Mouse (Mus musculus) MEL (cell line): ENCODE data around the gene Cbwd1. TPM values are rescaled to one million over a fixed set of nuclear protein-coding genes. Genes with fewer than 3 reads are reported as not detected.

ENCODE experiments used
- DNase-seq: peaks from one replicate; pipeline ENCODE4 v3.0.0; 2011; ENCODE audit warnings: low read depth, low spot score
- H3K27ac ChIP-seq: 2 replicates; pipeline ENCODE4 v1.5.1; 2012; ENCODE audit warnings: low read depth, mild to moderate bottlenecking, control low read depth, low read length, moderate library complexity; ENCODE audit not compliant: control insufficient read depth
- H3K27me3 ChIP-seq, 2 experiments: fragments of 150-350 bp in 1 of 2; sonication (generic) in 1 of 2; 2 replicates each; pipeline ENCODE4 v1.6.1; 2012; ENCODE audit warnings: low read length in 2 of 2, mild to moderate bottlenecking in 2 of 2, improper control_type of control experiment in 1 of 2, moderate library complexity in 1 of 2; ENCODE audit not compliant: insufficient read depth in 2 of 2, control insufficient read depth in 1 of 2
- H3K36me3 ChIP-seq, 2 experiments: 2 replicates each; pipeline ENCODE4 v1.6.1; 2012 to 2014; ENCODE audit warnings: low read length in 2 of 2, improper control_type of control experiment in 1 of 2, inconsistent platforms in 1 of 2, mild to moderate bottlenecking in 1 of 2; ENCODE audit not compliant: insufficient read depth in 2 of 2, control insufficient read depth in 1 of 2
- H3K4me1 ChIP-seq, 2 experiments: fragments of 150-350 bp in 1 of 2; sonication (generic) in 1 of 2; 2 replicates each; pipeline ENCODE4 v1.6.1; 2012; ENCODE audit warnings: low read length in 2 of 2, improper control_type of control experiment in 1 of 2, mild to moderate bottlenecking in 1 of 2; ENCODE audit not compliant: insufficient read depth in 2 of 2, control insufficient read depth in 1 of 2
- H3K4me3 ChIP-seq, 2 experiments: fragments of 150-350 bp in 1 of 2; sonication (generic) in 1 of 2; 2 replicates each; pipeline ENCODE4 v1.5.1; 2012; ENCODE audit warnings: low read depth in 2 of 2, low read length in 2 of 2, mild to moderate bottlenecking in 2 of 2, moderate library complexity in 2 of 2, control low read depth in 1 of 2, improper control_type of control experiment in 1 of 2; ENCODE audit not compliant: control insufficient read depth in 1 of 2, insufficient read depth in 1 of 2
- H3K79me2 ChIP-seq: 2 replicates; pipeline ENCODE4 v1.6.1; 2012; ENCODE audit warnings: mild to moderate bottlenecking, low read length, moderate library complexity; ENCODE audit not compliant: control insufficient read depth, poor library complexity, insufficient read depth
- H3K9ac ChIP-seq: 2 replicates; pipeline ENCODE4 v1.6.1; 2012; ENCODE audit warnings: low read depth, mild to moderate bottlenecking, control low read depth, low read length, moderate library complexity; ENCODE audit not compliant: control insufficient read depth, poor library complexity, severe bottlenecking
- H3K9me3 ChIP-seq: fragments of 150-350 bp; sonication (generic); replicated peaks from 2 replicates; pipeline ENCODE4 v1.6.1; 2012; ENCODE audit warnings: mild to moderate bottlenecking, low read length, improper control_type of control experiment, moderate library complexity; ENCODE audit not compliant: insufficient read depth
- BHLHE40 ChIP-seq: IDR thresholded peaks from 2 replicates; pipeline ENCODE4 v1.6.1; 2012; ENCODE audit warnings: low read depth, mild to moderate bottlenecking, inconsistent platforms, low read length, improper control_type of control experiment, borderline replicate concordance
- CHD1 ChIP-seq: IDR thresholded peaks from 2 replicates; pipeline ENCODE4 v1.6.1; 2012; ENCODE audit warnings: low read depth, mild to moderate bottlenecking, inconsistent platforms, low read length, improper control_type of control experiment
- CTCF ChIP-seq, 3 experiments: IDR thresholded peaks in 2 of 3; conservative IDR thresholded peaks in 1 of 3; 2 replicates each; pipeline ENCODE4 v1.5.1; 2011 to 2012; ENCODE audit warnings: low read length in 3 of 3, low read depth in 2 of 3, mild to moderate bottlenecking in 2 of 3, improper control_type of control experiment in 1 of 3, inconsistent platforms in 1 of 3, mixed read lengths in 1 of 3, moderate library complexity in 1 of 3; ENCODE audit not compliant: control insufficient read depth in 1 of 3, insufficient read depth in 1 of 3, poor library complexity in 1 of 3, severe bottlenecking in 1 of 3
- E2F4 ChIP-seq: IDR thresholded peaks from 2 replicates; pipeline ENCODE4 v1.6.1; 2011; ENCODE audit warnings: low read depth, low read length, improper control_type of control experiment, borderline replicate concordance
- ELF1 ChIP-seq: IDR thresholded peaks from 2 replicates; pipeline ENCODE4 v1.6.1; 2014; ENCODE audit warnings: low read depth, mild to moderate bottlenecking, inconsistent platforms, low read length, improper control_type of control experiment, moderate library complexity
- EP300 ChIP-seq, 2 experiments: IDR thresholded peaks; 2 replicates each; pipeline ENCODE4 v1.6.1; 2011; ENCODE audit warnings: improper control_type of control experiment in 2 of 2, low read length in 2 of 2, low read depth in 1 of 2, mild to moderate bottlenecking in 1 of 2
- ETS1 ChIP-seq: IDR thresholded peaks from 2 replicates; pipeline ENCODE4 v1.6.1; 2012; ENCODE audit warnings: low read depth, mild to moderate bottlenecking, inconsistent platforms, low read length, improper control_type of control experiment, moderate library complexity
- GABPA ChIP-seq: IDR thresholded peaks from 2 replicates; pipeline ENCODE4 v1.6.1; 2012; ENCODE audit warnings: low read depth, mild to moderate bottlenecking, inconsistent platforms, low read length, improper control_type of control experiment, moderate library complexity
- KAT2A ChIP-seq: conservative IDR thresholded peaks from 2 replicates; pipeline ENCODE4 v1.6.1; 2012; ENCODE audit warnings: low read depth, low read length, improper control_type of control experiment, inconsistent platforms
- MEF2A ChIP-seq: IDR thresholded peaks from 2 replicates; pipeline ENCODE4 v1.6.1; 2014; ENCODE audit warnings: low read depth, mild to moderate bottlenecking, inconsistent platforms, low read length, improper control_type of control experiment; ENCODE audit not compliant: poor library complexity, insufficient replicate concordance, severe bottlenecking; ENCODE audit errors: extremely low read depth
- MYB ChIP-seq: IDR thresholded peaks from 2 replicates; pipeline ENCODE4 v1.6.1; 2011; ENCODE audit warnings: mild to moderate bottlenecking, low read depth, low read length, improper control_type of control experiment
- MYC ChIP-seq: IDR thresholded peaks from 2 replicates; pipeline ENCODE4 v1.6.1; 2011; ENCODE audit warnings: low read depth, mild to moderate bottlenecking, low read length, improper control_type of control experiment, moderate library complexity
- NELFE ChIP-seq: IDR thresholded peaks from 2 replicates; pipeline ENCODE4 v1.6.1; 2011; ENCODE audit warnings: low read depth, low read length, improper control_type of control experiment
- NRF1 ChIP-seq: IDR thresholded peaks from 2 replicates; pipeline ENCODE4 v1.6.1; 2014; ENCODE audit warnings: low read depth, mild to moderate bottlenecking, inconsistent platforms, low read length, improper control_type of control experiment, moderate library complexity; ENCODE audit not compliant: poor library complexity, insufficient read depth, severe bottlenecking
- RCOR1 ChIP-seq: IDR thresholded peaks from 2 replicates; pipeline ENCODE4 v1.6.1; 2012; ENCODE audit warnings: low read depth, mild to moderate bottlenecking, inconsistent platforms, low read length, improper control_type of control experiment
- SIN3A ChIP-seq: IDR thresholded peaks from 2 replicates; pipeline ENCODE4 v1.6.1; 2012; ENCODE audit warnings: low read length, improper control_type of control experiment, inconsistent platforms
- TAL1 ChIP-seq: IDR thresholded peaks from 2 replicates; pipeline ENCODE4 v1.6.1; 2012; ENCODE audit warnings: mild to moderate bottlenecking, inconsistent platforms, low read length, moderate library complexity, mixed read lengths
- TBP ChIP-seq: IDR thresholded peaks from 2 replicates; pipeline ENCODE4 v1.8.0; 2011; ENCODE audit warnings: low read depth, low read length, improper control_type of control experiment
- UBTF ChIP-seq: IDR thresholded peaks from 2 replicates; pipeline ENCODE4 v1.6.1; 2012; ENCODE audit warnings: low read depth, mild to moderate bottlenecking, inconsistent platforms, low read length, improper control_type of control experiment, moderate library complexity, borderline replicate concordance; ENCODE audit not compliant: insufficient read depth
- USF1 ChIP-seq: IDR thresholded peaks from 2 replicates; pipeline ENCODE4 v1.6.1; 2014; ENCODE audit warnings: low read depth, mild to moderate bottlenecking, inconsistent platforms, low read length, improper control_type of control experiment, moderate library complexity
- ZKSCAN1 ChIP-seq: IDR thresholded peaks from 2 replicates; pipeline ENCODE4 v1.6.1; 2012; ENCODE audit warnings: low read depth, mild to moderate bottlenecking, inconsistent platforms, low read length, improper control_type of control experiment, moderate library complexity
- ZNF384 ChIP-seq: IDR thresholded peaks from 2 replicates; pipeline ENCODE4 v1.6.1; 2012; ENCODE audit warnings: low read depth, mild to moderate bottlenecking, inconsistent platforms, low read length, improper control_type of control experiment
- polyA plus RNA-seq, 2 experiments: library from polyadenylated mRNA; stranded (reverse) in 1 of 2; unstranded in 1 of 2; fragments of >175 nt in 1 of 2; fragments of >200 nt in 1 of 2; gene quantifications; 2 replicates each; pipeline versions ENCODE4 v1.2.1 to v1.2.4; 2012; ENCODE audit warnings: low replicate concordance in 2 of 2, low read depth in 1 of 2; ENCODE audit not compliant: insufficient read length in 2 of 2, insufficient read depth in 1 of 2, missing spikeins in 1 of 2
- total RNA-seq: library from RNA; depleted of rRNA; stranded (reverse); fragments of 300-350 nt; gene quantifications from 2 replicates; pipeline ENCODE4 v1.2.3, GENCODE M21; 2012

The Cbwd1 gene
- total and polyA plus RNA-seq, 3 experiments, result 14.2 to 24.0 TPM; not detected in 1

DNA sequence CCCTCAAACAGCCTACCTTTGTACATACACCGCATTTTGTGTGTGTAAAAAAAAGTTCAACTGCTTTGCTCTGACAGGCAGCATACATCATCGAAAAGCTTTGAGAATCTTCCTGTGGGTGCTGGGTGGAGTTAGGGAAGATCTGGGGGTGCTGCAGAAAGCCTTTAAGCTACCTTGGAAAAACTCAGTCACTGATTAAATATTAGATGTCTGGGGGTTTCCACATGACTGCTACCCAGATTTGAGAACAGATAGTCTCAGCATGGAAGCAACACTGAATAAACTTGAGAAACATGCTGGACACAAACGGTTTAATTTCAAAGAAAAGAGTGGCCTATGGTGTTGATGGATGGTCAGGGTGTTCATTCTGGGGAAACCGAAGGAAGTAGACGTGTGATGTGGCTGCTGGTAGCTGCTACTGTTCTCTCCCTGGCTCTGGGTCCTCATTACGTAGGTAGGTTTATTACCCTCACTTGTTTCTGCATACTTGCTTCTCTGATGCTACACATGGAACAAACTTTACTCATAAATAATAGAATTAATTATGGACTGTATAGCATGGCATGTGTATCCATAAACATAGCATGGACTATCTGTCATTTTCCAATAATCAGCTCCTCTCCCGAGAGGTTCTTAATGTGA, 22.6 kb upstream of the Cbwd1 start:
- H3K36me3 ChIP-seq, result no peaks in the 10 kb centered on the region
- TF ChIP-seq KAT2A (no peak), MYC (no peak), MEF2A (no peak), ZNF384 (no peak), SIN3A (no peak), ETS1 (no peak), TBP (no peak), NRF1 (no peak), USF1 (no peak), UBTF (no peak), TAL1 (no peak), ELF1 (no peak), ZKSCAN1 (no peak), CTCF (IDR thresholded peaks at IDR 0.05 in 2 of 3, conservative IDR thresholded peaks at IDR 0.05 in 1 of 3; ENCODE audit: control insufficient read depth in 1 of 3, insufficient read depth in 1 of 3, low read depth in 2 of 3, low read length in 3 of 3, poor library complexity in 1 of 3, severe bottlenecking in 1 of 3) (no peak), EP300 (IDR thresholded peaks at IDR 0.05; ENCODE audit: low read depth in 1 of 2, low read length in 2 of 2) (no peak)
- H3K9ac ChIP-seq, result no peak overlapping the region
- 0 out of 4 replicates have a peak, but pooled peaks cover 0 to 2% of the 10 kb centered on the region in 2 experiments for H3K4me1 ChIP-seq
- no peaks in the 10 kb centered on the region for H3K27me3 ChIP-seq
- no peaks in the 10 kb centered on the region for H3K79me2 ChIP-seq
- no peak overlapping the region for H3K27ac ChIP-seq
- DNase-seq, result no peak
- H3K4me3 ChIP-seq, result no peak overlapping the region
- H3K9me3 ChIP-seq, result no peaks in the 10 kb centered on the region

DNA sequence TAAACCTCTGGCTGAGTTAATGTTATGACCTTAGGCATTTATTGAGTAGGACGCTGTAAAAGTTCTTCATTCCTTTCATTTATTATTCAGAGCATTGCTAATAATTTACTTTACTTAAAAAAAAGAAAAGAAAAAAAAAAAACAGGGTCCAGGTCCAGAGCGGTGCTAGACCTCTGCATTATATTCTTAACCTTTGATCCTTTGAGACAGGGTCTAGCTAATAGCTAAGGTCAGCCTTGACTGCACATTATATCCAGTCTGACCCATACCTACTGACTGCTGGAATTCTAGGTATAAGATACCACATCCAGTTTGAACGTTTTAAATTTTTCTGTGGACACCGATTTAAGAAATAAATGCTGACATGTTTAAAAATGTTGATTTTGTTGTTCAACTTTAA, 21.6 kb upstream of the Cbwd1 start:
- no peak for TF ChIP-seq MYC
- TF ChIP-seq NRF1, result no peak
- no peak for TF ChIP-seq EP300 (IDR thresholded peaks at IDR 0.05; ENCODE audit: low read depth in 1 of 2, low read length in 2 of 2)
- no peak for TF ChIP-seq RCOR1
- TF ChIP-seq USF1, result no peak
- no peak for TF ChIP-seq BHLHE40
- no peak for TF ChIP-seq GABPA
- TF ChIP-seq E2F4, result no peak
- TF ChIP-seq CHD1, result no peak
- no peak for TF ChIP-seq MEF2A
- no peak for TF ChIP-seq NELFE
- TF ChIP-seq MYB, result no peak

More for the DNA sequence above, 21.6 kb upstream of the Cbwd1 start:
- H3K36me3 ChIP-seq, result no peaks in the 10 kb centered on the region
- DNase-seq, result no peak
- H3K9me3 ChIP-seq, result no peaks in the 10 kb centered on the region
- H3K27me3 ChIP-seq, result no peaks in the 10 kb centered on the region
- no peak overlapping the region for H3K9ac ChIP-seq
- H3K27ac ChIP-seq, result no peak overlapping the region
- no peak overlapping the region for H3K4me3 ChIP-seq
- H3K79me2 ChIP-seq, result no peaks in the 10 kb centered on the region
- 0 out of 4 replicates have a peak, but pooled peaks cover 0 to 2% of the 10 kb centered on the region in 2 experiments for H3K4me1 ChIP-seq
